Mouse (Mus musculus) heart, embryonic 16.5 days (tissue): ENCODE data around the gene Rasd2. TPM values are rescaled to one million over a fixed set of nuclear protein-coding genes. Genes with fewer than 3 reads are reported as not detected.
A peak's percentile ranks its signal among the peaks of the same experiment; 100 is the strongest.

Experiments used
- ATAC-seq: fragments of 200-750 bp; cut with Nextera tagmentation; replicated peaks from 2 replicates; pipeline ENCODE4 v1.8.0; 2017; ENCODE audit warnings: moderate number of reproducible peaks; ENCODE audit not compliant: insufficient read depth, low FRiP score; ENCODE audit errors: extremely low read depth
- H3K27ac ChIP-seq: fragments of 300-500 bp; sonication (generic); 2 replicates; pipeline ENCODE4 v1.5.1; 2014; ENCODE audit warnings: mild to moderate bottlenecking, low read length, control low read depth, moderate library complexity
- H3K27me3 ChIP-seq: fragments of 300-500 bp; sonication (generic); 2 replicates; pipeline ENCODE4 v1.6.1; 2014; ENCODE audit warnings: low read length, mixed read lengths; ENCODE audit not compliant: control insufficient read depth, insufficient read depth
- H3K36me3 ChIP-seq: fragments of 300-500 bp; sonication (generic); 2 replicates; pipeline ENCODE4 v1.6.1; 2014; ENCODE audit not compliant: control insufficient read depth, insufficient read depth
- H3K4me1 ChIP-seq: fragments of 300-500 bp; sonication (generic); 2 replicates; pipeline ENCODE4 v1.6.1; 2014; ENCODE audit warnings: low read length, mixed read lengths; ENCODE audit not compliant: control insufficient read depth, insufficient read depth
- H3K4me2 ChIP-seq: fragments of 300-500 bp; sonication (generic); 2 replicates; pipeline ENCODE4 v1.6.1; 2014; ENCODE audit warnings: low read depth, mild to moderate bottlenecking, control low read depth, low read length
- H3K4me3 ChIP-seq: fragments of 300-500 bp; sonication (generic); 2 replicates; pipeline ENCODE4 v1.5.1; 2014; ENCODE audit warnings: mild to moderate bottlenecking, control low read depth, low read length
- H3K9ac ChIP-seq: fragments of 300-500 bp; sonication (generic); 2 replicates; pipeline ENCODE4 v1.6.1; 2014; ENCODE audit warnings: low read length, control low read depth
- H3K9me3 ChIP-seq: fragments of 300-500 bp; sonication (generic); replicated peaks from 2 replicates; pipeline ENCODE4 v1.6.1; 2016; ENCODE audit warnings: low read length; ENCODE audit not compliant: control insufficient read depth
- WGBS: fragments of 180-500 bp; shearing (Covaris S2); extraction: QIAGEN DNeasy Blood & Tissue Kit; methylation state at CpG from one replicate; pipeline ENCODE4 v1.1.7; 2014; 5-methylcytosine and 5-hydroxymethylcytosine counted together
- polyA plus RNA-seq: library from polyadenylated mRNA; unstranded; fragments of >200 nt; fragmentation: Nextera tagmentation; extraction: Ambion mirVana; gene quantifications from 2 replicates; pipeline ENCODE4 v1.2.1, GENCODE M21; 2015

The Rasd2 gene
- polyA plus RNA-seq: 0.42 and 0.54 TPM in 2 replicates

DNA sequence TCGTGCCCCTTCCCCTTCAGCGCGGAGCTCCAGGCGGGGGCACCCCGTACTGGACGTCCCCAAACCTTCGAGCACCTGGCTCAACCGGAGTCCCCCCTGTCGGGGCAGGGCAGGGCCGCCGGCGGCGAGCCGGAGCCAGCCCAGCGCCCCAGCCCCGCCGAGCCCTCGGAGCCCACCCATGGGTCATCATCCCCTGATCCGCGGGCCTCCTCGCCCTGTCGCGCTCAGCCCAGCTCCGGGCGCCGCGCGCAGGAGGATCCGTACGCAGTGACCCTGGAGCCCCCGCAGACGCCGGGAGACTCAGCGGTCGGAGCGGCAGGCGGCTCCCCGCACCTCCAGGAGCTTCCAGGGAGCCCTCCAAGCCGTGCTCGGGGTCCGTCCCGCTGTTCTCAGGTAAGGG is at the start of gene Rasd2:
Gene Rasd2, plus strand, starts transcription at position 259 of the 400 bp plus-strand sequence.
- no peaks in the 10 kb centered on the region for H3K9me3 ChIP-seq
- H3K4me1 ChIP-seq: peaks cover 16% of the 10 kb centered on the region
- H3K36me3 ChIP-seq: no peaks in the 10 kb centered on the region
- H3K4me3 ChIP-seq: peak within 1 kb of the TSS; percentile 59
- no peak for ATAC-seq
- WGBS: 2% methylated on average over 42 of the region's 42 CpGs
- no peak within 1 kb of the TSS for H3K27ac ChIP-seq
- peak within 1 kb of the TSS; percentile 65 for H3K9ac ChIP-seq
- H3K4me2 ChIP-seq: peak within 1 kb of the TSS; percentile 95
- H3K27me3 ChIP-seq: peaks cover 33% of the 10 kb centered on the region

DNA sequence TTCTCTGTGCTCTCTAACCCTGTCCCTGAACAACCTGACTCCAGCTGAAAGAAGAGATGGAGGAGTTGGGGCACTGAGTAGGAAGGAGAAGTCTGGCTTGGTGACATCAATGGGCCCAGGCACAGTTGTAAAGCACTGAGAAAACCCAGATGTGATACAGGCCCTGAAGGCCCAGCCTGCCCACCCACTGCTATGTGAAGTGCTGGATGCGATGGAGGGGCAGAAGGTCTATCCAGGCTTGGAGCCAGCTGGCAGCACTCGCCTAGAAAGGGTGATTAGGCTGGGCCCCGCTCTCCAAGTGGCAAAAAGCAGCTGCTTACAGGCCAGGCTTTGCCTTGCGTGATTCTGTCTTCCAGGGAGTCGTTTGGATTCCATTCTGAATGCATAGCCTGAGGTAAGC is 44.4 kb upstream of the Rasd2 start:
- no peak overlapping the region for H3K4me2 ChIP-seq
- peaks cover 9% of the 10 kb centered on the region for H3K4me1 ChIP-seq
- 0 out of 2 replicates have a peak overlapping the region, but pooled peaks have one; percentile 36 for H3K27ac ChIP-seq
- WGBS: 32% methylated on average over 5 of the region's 5 CpGs
- H3K27me3 ChIP-seq: no peaks in the 10 kb centered on the region
- no peaks in the 10 kb centered on the region for H3K9me3 ChIP-seq
- ATAC-seq: peak; percentile 84
- no peaks in the 10 kb centered on the region for H3K36me3 ChIP-seq
- no peak overlapping the region for H3K9ac ChIP-seq
- H3K4me3 ChIP-seq: no peak overlapping the region

DNA sequence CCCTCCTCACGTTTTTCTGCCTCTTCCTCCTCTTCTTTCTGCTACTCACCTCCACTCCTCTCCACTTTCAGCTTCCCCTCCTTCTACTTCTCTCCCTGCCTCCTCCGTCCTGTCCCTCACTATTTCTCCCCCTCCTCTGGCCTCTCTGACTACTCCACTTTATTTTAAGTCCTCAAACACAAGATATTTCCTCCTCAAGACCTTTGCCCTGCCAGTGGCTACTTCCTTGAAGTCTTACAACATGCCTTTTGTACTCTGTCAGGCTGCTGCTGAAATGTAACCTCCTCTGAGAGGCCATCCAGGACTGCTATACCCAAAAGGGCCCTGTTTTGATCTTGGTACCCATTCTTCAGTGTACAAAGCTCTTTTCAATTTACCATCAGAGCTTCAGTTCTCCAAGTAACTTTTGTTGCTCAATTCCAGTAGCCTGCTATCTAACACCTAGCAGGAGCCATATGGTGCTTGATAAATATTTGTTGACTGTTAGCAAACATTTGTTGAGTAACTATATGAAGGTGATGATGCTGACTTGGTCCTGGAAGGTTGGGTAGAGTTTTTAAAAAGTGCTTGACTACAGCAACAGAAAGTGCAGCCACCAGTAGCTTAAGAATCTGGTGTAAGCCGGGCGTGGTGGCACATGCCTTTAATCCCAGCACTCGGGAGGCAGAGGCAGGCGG is 41.6 kb upstream of the Rasd2 start:
- Histone ChIP-seq H3K4me3 (no peak overlapping the region), H3K27me3 (no peaks in the 10 kb centered on the region), H3K9ac (no peak overlapping the region), H3K36me3 (no peaks in the 10 kb centered on the region), H3K9me3 (no peaks in the 10 kb centered on the region), H3K27ac (no peak overlapping the region), H3K4me2 (no peak overlapping the region), H3K4me1 (peaks cover 9% of the 10 kb centered on the region)
- no peak for ATAC-seq
- 72% methylated on average over 6 of the region's 6 CpGs for WGBS

DNA sequence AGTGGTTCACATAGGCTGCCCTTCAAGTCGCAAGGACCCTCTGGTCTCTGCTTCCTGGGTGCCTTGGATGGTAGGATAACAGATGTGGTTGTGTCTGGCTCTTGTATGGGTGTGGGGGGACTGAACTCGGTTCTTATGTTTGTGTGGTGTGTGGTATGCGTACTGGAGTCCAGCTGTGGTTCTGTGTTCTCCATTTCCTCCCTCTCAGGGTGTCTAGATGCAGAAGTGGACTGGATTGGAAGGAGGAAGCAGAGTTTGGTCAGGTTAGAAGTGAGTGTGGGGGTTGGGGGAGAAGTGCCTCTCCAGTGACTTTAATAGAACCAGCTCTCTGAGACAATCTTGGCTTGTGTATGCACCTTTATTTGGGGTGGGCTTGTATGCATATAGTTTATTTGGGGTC is 20.7 kb upstream of the Rasd2 start:
- Histone ChIP-seq H3K4me1 (no peaks in the 10 kb centered on the region), H3K4me3 (no peak overlapping the region), H3K36me3 (no peaks in the 10 kb centered on the region), H3K9ac (no peak overlapping the region), H3K27me3 (no peaks in the 10 kb centered on the region), H3K4me2 (no peak overlapping the region), H3K27ac (no peak overlapping the region), H3K9me3 (no peaks in the 10 kb centered on the region)
- ATAC-seq: no peak
- WGBS: 62% methylated on average over 3 of the region's 3 CpGs

DNA sequence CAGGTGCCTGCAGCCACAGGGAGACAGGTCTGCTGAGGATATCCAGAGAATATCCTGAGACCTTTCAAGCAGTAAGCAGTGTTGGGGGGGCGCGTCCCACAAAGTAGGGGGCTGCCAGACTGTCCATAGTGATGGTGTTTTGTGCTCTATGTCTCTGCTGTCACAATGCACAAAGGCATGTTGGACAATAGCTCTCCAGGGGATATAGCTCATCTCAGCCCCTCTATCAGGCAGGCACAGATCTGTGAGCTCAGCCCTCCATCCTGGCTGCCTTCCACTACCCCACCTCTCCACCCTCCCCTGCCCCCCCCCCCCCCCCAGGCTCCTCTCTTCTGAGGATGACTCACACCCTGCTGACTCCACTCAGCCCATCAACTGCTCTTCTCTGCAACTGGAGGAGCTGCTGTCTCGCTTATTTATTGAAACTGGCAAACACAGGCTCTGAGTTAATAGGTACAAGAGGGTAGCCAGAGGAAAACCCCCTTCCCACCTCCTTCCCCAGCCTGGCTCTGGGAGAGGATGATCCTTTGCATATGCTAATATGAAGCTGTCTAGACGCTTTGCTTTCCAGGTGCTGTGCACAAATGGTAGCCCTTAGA is 19.2 kb upstream of the Rasd2 start:
- no peak for ATAC-seq
- no peaks in the 10 kb centered on the region for H3K4me1 ChIP-seq
- 46% methylated on average over 4 of the region's 4 CpGs for WGBS

DNA sequence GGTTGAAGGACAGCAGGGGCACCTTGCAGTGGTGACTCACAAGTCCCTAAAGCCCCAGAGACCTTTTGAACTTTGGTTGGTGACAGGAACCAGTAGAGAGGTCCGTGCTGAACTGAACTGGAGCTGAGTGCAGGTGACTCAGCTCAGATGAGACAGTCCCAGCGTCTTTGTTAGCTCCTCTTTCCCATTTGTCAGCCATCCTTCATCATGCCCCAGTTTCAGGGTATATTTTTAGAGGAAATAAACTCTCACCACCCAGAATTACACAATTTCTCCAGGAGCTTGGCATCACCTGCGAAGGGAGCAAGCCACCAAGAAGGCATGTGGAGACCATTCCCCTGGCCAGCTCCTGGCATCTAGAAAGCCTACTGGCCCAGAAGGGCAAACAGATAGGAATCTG is 16.6 kb upstream of the Rasd2 start:
- 0 out of 2 replicates have a peak, but pooled peaks cover 3% of the 10 kb centered on the region for H3K4me1 ChIP-seq
- no peak overlapping the region for H3K4me3 ChIP-seq
- H3K36me3 ChIP-seq: no peaks in the 10 kb centered on the region
- H3K9ac ChIP-seq: no peak overlapping the region
- no peaks in the 10 kb centered on the region for H3K9me3 ChIP-seq
- no peak overlapping the region for H3K27ac ChIP-seq
- ATAC-seq: no peak
- H3K4me2 ChIP-seq: no peak overlapping the region
- no peaks in the 10 kb centered on the region for H3K27me3 ChIP-seq
- WGBS: 61% methylated on average over 3 of the region's 3 CpGs

More for the DNA sequence above, 19.2 kb upstream of the Rasd2 start:
- H3K9ac ChIP-seq: no peak overlapping the region
- H3K27ac ChIP-seq: no peak overlapping the region
- no peaks in the 10 kb centered on the region for H3K9me3 ChIP-seq
- H3K4me3 ChIP-seq: no peak overlapping the region
- no peaks in the 10 kb centered on the region for H3K27me3 ChIP-seq
- no peaks in the 10 kb centered on the region for H3K36me3 ChIP-seq
- no peak overlapping the region for H3K4me2 ChIP-seq

DNA sequence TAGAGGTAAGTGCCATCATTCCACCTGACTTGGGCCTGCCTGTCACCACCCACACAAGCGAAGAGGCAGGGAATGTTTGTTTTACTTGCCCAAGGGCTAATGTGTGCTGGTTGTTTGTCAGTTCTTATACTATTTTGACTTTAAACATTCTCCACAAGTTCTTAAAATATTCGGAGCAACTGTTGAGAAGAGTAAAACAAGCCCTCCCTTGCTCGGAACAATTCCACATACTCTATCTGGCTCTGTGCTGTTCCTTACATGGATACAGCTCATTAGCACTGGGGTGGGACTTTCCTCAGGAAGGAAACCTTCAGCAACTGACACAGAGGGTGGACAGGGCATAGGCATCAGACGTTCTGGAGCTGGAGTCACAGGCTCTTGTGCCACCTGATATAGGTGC is 15.9 kb upstream of the Rasd2 start:
- WGBS: 46% methylated on average over 4 of the region's 4 CpGs
- Histone ChIP-seq H3K4me2 (no peak overlapping the region), H3K9ac (no peak overlapping the region), H3K4me1 (0 out of 2 replicates have a peak, but pooled peaks cover 3% of the 10 kb centered on the region), H3K4me3 (no peak overlapping the region), H3K36me3 (no peaks in the 10 kb centered on the region), H3K9me3 (no peaks in the 10 kb centered on the region), H3K27ac (no peak overlapping the region), H3K27me3 (no peaks in the 10 kb centered on the region)
- ATAC-seq: no peak

DNA sequence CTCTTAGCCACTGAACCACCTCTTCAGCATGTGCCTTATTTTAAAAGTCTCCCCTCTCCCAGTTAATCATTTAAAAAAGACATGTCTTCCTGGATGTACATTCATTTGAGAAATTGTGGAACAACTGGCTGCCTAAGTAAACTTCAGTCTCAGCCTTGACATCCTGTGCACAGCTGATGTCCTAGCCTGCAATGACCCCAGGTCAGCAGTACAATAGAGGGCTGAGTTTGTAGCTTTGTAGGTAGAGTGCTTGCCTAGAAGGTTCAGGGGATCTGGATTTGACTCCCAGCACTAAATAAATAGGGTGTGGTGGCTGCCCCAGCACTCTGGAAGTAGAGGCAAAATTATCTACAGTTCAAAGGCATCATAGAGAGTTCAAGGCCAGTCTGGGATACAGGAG is 15.4 kb upstream of the Rasd2 start:
- no peaks in the 10 kb centered on the region for H3K27me3 ChIP-seq
- H3K4me1 ChIP-seq: 0 out of 2 replicates have a peak, but pooled peaks cover 3% of the 10 kb centered on the region
- ATAC-seq: peak; percentile 28; the same call in 1 of the 2 replicates
- no peak overlapping the region for H3K27ac ChIP-seq
- H3K9me3 ChIP-seq: no peaks in the 10 kb centered on the region
- H3K4me2 ChIP-seq: no peak overlapping the region
- no peak overlapping the region for H3K9ac ChIP-seq
- H3K36me3 ChIP-seq: no peaks in the 10 kb centered on the region
- H3K4me3 ChIP-seq: no peak overlapping the region

DNA sequence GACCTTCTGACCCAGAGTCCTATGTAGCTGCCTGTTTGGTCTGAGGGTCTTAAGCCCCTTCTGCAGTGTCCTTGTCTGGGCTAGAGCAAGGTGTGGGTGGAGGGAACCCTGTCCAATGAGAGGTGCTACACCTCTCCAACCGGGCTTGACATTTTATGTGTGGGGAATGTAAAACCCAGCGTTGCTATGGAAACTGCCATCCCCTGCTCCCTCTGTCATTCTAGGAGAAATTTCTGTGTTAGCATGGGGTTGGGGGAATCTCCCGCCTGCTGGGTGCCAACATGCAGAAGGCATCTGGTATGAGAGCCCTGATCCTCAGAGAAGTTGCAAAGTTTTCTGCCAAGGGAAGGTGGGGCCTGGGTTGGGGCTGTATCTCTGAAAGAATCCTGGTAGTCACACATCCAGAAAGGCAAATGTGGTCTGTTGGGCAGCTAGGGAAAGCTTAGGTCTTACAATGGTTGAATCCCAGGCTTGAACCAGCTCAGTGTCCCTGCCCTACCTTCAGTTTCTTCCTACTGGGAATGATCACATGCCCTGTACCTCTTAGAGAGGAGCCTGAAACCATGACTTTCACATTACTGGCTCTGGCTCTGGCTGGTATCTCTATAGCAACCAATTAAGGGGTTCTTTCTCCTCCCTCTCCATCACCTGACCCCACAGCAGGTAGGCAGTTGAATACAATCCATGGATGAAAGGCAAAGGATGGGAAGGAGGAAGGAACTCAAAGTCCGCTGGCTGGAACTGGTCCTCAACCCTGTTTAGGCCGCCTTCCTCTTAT is 14.6 kb upstream of the Rasd2 start:
- Histone ChIP-seq H3K9ac (no peak overlapping the region), H3K27me3 (no peaks in the 10 kb centered on the region), H3K36me3 (no peaks in the 10 kb centered on the region), H3K4me1 (0 out of 2 replicates have a peak, but pooled peaks cover 3% of the 10 kb centered on the region), H3K27ac (no peak overlapping the region), H3K4me3 (no peak overlapping the region), H3K4me2 (no peak overlapping the region), H3K9me3 (no peaks in the 10 kb centered on the region)
- WGBS: 54% methylated on average over 5 of the region's 5 CpGs
- ATAC-seq: no peak
